Mouse (Mus musculus) lung, postnatal 0 days (tissue): Measurements from ENCODE around the gene Neurod2. TPM values are rescaled to one million over a fixed set of nuclear protein-coding genes. Genes with fewer than 3 reads are reported as not detected.

Experiments
- ATAC-seq: fragments of 200-750 bp; cut with Nextera tagmentation; 2 replicates; pipeline ENCODE4 v1.8.0; 2017; ENCODE audit warnings: moderate library complexity
- DNase-seq: peaks from one replicate; pipeline ENCODE4 v3.0.0-alpha.2; 2016; ENCODE audit warnings: low spot score
- H3K27ac ChIP-seq: fragments of 300-500 bp; sonication (generic); 2 replicates; pipeline ENCODE4 v1.5.1; 2014; ENCODE audit warnings: antibody characterized with exemption, mild to moderate bottlenecking, low read length, mixed read lengths
- H3K27me3 ChIP-seq: fragments of 300-500 bp; sonication (generic); replicated peaks from 2 replicates; pipeline ENCODE4 v1.6.1; 2014; ENCODE audit warnings: low read length, mixed read lengths; ENCODE audit not compliant: insufficient read depth
- H3K36me3 ChIP-seq: fragments of 300-500 bp; sonication (generic); 2 replicates; pipeline ENCODE4 v1.6.1; 2014; ENCODE audit warnings: low read length, mixed read lengths; ENCODE audit not compliant: insufficient read depth
- H3K4me1 ChIP-seq: fragments of 300-500 bp; sonication (generic); 2 replicates; pipeline ENCODE4 v1.6.1; 2014; ENCODE audit warnings: antibody characterized with exemption, low read depth, low read length, mixed read lengths; ENCODE audit not compliant: insufficient read depth
- H3K4me2 ChIP-seq: fragments of 300-500 bp; sonication (generic); replicated peaks from 2 replicates; pipeline ENCODE4 v1.6.1; 2014; ENCODE audit warnings: low read depth, mild to moderate bottlenecking, low read length, moderate library complexity, mixed read lengths
- H3K4me3 ChIP-seq: fragments of 300-500 bp; sonication (generic); 2 replicates; pipeline ENCODE4 v1.5.1; 2014; ENCODE audit warnings: low read depth, low read length
- H3K9ac ChIP-seq: fragments of 300-500 bp; sonication (generic); replicated peaks from 2 replicates; pipeline ENCODE4 v1.6.1; 2014; ENCODE audit warnings: low read depth, mild to moderate bottlenecking
- H3K9me3 ChIP-seq: fragments of 300-500 bp; sonication (generic); 2 replicates; pipeline ENCODE4 v1.6.1; 2016; ENCODE audit warnings: low read length, mixed read lengths
- CTCF ChIP-seq: IDR thresholded peaks from 2 replicates; pipeline ENCODE4 v1.5.1; 2016; ENCODE audit warnings: antibody characterized with exemption, mild to moderate bottlenecking
- EP300 ChIP-seq: IDR thresholded peaks from 2 replicates; pipeline ENCODE4 v1.6.1; 2016; ENCODE audit warnings: antibody characterized with exemption, mild to moderate bottlenecking, control low read depth
- WGBS: fragments of 180-500 bp; shearing (Covaris S2); extraction: QIAGEN DNeasy Blood & Tissue Kit; methylation state at CpG from one replicate; pipeline ENCODE4 v1.1.7; 2014; 5-methylcytosine and 5-hydroxymethylcytosine counted together
- polyA plus RNA-seq: library from polyadenylated mRNA; unstranded; fragments of >200 nt; fragmentation: Nextera tagmentation; extraction: Ambion mirVana; gene quantifications from 2 replicates; pipeline ENCODE4 v1.2.1, GENCODE M21; 2015

Gene Neurod2
- polyA plus RNA-seq, 1 experiment from 2014 or later = not detected

DNA sequence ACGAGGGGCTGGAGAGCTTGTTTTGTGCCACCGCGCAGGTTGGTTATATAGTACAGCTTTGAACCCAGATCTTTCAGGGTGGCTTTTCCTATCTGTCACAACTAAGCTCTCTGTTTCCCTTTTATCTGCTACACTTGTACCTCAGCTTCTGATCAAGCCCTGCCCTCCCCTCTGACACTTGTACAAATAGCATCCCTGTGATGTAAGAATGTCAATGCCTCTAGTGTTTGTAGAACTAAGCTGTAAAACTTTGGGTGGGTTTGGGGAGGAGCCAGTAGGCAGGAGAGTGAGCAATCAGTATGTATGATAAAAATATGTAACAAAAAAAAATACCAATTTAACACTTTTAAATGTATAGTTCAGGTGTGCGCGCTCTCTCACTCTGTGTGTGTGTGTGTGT is 35.0 kb upstream of the Neurod2 start:
- Histone ChIP-seq H3K4me1 (peaks cover 27% of the 10 kb centered on the region), H3K36me3 (no peaks in the 10 kb centered on the region), H3K9me3 (no peaks in the 10 kb centered on the region), H3K27me3 (no peaks in the 10 kb centered on the region), H3K27ac (peak overlapping the region; percentile 84), H3K4me2 (0 out of 2 replicates have a peak overlapping the region, but pooled peaks have one; percentile 14), H3K4me3 (no peak overlapping the region), H3K9ac (no peak overlapping the region)
- ATAC-seq = peak; percentile 68
- peak; percentile 66 for DNase-seq
- 68% methylated on average over 5 of the region's 5 CpGs for WGBS
- TF ChIP-seq CTCF = no peak
- 0 out of 2 replicates have a peak, but pooled peaks have one; percentile 19 for TF ChIP-seq EP300

DNA sequence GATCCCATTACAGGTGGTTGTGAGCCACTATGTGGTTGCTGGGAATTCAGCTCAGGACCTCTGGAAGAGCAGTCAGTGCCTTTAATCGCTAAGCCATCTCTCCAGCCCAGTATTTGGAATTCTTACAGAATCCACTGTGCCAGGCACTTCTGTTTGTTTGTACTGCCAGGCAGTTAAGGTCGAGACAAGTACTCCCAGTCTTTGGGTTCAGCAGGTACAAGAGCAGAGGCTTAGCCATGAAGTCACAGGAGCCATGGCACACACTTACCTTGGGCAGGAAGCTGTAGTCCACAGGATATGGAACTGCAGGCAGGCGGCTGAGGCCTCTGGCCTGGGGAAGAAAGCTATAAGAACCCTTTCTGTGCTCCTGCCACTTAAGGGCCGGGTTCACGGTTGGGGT is 34.4 kb upstream of the Neurod2 start:
- 50% methylated on average over 5 of the region's 5 CpGs for WGBS
- H3K9ac ChIP-seq = no peak overlapping the region
- ATAC-seq = peak; percentile 88
- H3K4me3 ChIP-seq = no peak overlapping the region
- no peaks in the 10 kb centered on the region for H3K36me3 ChIP-seq
- peaks cover 33% of the 10 kb centered on the region for H3K4me1 ChIP-seq
- no peak for TF ChIP-seq CTCF
- 0 out of 2 replicates have a peak, but pooled peaks have one; percentile 43 for TF ChIP-seq EP300
- H3K9me3 ChIP-seq = no peaks in the 10 kb centered on the region
- 0 out of 2 replicates have a peak overlapping the region, but pooled peaks have one; percentile 14 for H3K4me2 ChIP-seq
- DNase-seq = peak; percentile 78
- H3K27me3 ChIP-seq = no peaks in the 10 kb centered on the region
- H3K27ac ChIP-seq = peak overlapping the region; percentile 84

- Histone ChIP-seq H3K4me1 (peaks cover 44% of the 10 kb centered on the region), H3K4me3 (no peak overlapping the region), H3K4me2 (peak overlapping the region; percentile 14), H3K27ac (peak overlapping the region; percentile 76), H3K9ac (no peak overlapping the region), H3K27me3 (no peaks in the 10 kb centered on the region), H3K36me3 (no peaks in the 10 kb centered on the region), H3K9me3 (no peaks in the 10 kb centered on the region)
- TF ChIP-seq EP300 (no peak), CTCF (no peak)
- ATAC-seq (no peak), DNase-seq (peak; percentile 50)
- WGBS = 65% methylated on average over 9 of the region's 9 CpGs
These were observed 31.5 kb upstream of the Neurod2 start for GRCm38 (mm10) chr11:98360866-98361521.

DNA sequence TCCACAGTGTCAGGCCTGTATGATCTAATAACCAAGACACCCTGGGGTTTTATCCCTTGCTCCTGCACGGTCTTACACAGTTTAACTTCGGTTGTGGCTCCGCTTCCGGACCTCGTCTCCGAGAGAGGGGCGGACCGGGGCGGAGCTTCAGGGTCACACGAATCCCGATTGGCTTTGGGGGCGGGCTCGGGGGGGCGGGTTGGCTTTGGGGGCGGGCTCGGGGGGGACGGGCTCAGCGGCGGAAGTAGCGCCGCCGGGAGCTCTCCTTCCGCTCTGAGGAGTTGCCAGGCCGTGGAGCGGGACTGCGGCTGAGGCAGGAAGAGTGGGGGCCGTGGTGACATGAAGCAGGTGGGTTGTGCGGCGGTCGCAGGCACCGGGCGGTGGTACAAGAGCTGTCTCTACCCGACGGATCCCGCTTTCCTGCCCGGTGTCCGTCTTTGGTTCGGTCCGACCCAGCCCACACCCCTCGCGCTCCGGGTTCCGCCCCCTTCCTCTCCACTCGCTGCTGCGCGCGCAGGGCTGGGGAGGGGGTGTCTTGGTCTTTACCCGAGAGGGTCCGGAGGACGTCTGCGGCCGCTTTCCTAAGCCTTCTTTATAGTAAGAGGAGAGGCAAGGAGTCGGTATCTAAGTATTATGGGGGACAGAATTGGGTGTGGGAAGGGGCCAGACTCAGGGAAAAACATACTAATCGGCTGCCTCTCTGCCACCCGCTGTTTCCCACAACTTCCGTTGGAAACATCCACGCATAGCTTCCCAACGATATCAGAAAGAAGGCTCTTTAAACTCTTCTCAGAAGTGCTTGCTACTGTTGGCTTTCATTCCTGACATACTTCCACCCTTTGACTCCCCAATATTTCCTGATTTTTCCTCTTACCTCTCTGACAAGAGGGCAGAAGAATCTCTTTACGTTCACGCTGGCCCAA is 29.0 kb upstream of the Neurod2 start, which contains the start of gene Stard3:
Gene Stard3, plus strand, starts transcription at position 208 of the 923 bp plus-strand sequence.
- H3K27ac ChIP-seq = peak within 1 kb of the TSS; percentile 97
- H3K4me1 ChIP-seq = peaks cover 44% of the 10 kb centered on the region
- H3K9me3 ChIP-seq = no peaks in the 10 kb centered on the region
- H3K9ac ChIP-seq = peak within 1 kb of the TSS; percentile 74
- H3K4me2 ChIP-seq = peak within 1 kb of the TSS; percentile 59
- no peaks in the 10 kb centered on the region for H3K36me3 ChIP-seq
- DNase-seq (peak; percentile 96), ATAC-seq (peak; percentile 90)
- under 1% methylated on average over 49 of the region's 60 CpGs for WGBS
- peak; percentile 41 for TF ChIP-seq EP300
- TF ChIP-seq CTCF = no peak
- peak within 1 kb of the TSS; percentile 85 for H3K4me3 ChIP-seq
- no peaks in the 10 kb centered on the region for H3K27me3 ChIP-seq

DNA sequence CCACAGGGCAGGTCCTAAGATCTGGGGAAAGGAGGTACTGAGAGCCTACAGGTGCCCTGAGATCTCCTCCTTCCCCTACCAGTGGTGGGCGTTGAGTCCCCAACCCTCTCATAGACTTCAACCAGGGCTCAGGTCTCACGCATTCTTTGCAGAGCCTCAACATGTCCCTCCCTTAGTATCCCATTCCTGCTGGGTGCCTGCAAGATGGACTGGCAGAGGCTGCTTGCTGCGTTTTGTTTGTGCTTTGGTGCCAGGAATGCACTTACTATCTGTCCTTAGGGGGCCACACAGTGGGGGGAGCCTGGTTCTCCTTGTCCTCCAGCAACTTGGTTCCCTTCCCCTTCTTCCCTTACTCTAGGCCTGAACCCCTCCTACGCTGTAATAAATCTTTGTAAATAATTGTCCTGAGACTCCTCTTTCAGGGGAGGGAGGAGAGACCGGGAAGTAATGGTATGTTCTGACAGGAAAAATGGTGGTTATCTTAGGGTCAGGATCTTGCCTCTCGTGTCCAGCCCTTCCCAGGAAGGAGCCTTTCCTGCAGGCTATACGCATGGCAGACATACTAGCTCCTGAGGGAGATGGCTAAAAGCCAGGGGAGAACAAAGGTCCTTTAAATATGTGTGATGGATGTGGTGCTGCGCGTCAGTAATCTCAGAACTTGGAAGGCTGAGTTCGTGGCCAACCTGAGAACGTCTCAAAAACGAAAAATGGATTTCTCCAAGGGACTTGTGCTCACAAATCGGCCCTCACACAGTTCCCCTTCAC is 28.1 kb upstream of the Neurod2 start:
- Histone ChIP-seq H3K4me2 (peak overlapping the region; percentile 59), H3K36me3 (no peaks in the 10 kb centered on the region), H3K4me1 (peaks cover 39% of the 10 kb centered on the region), H3K27ac (peak overlapping the region; percentile 97), H3K27me3 (no peaks in the 10 kb centered on the region), H3K9me3 (no peaks in the 10 kb centered on the region), H3K4me3 (peak overlapping the region; percentile 85), H3K9ac (peak overlapping the region; percentile 74; the same call in 1 of the 2 replicates)
- peak; percentile 57 for ATAC-seq
- no peak for TF ChIP-seq CTCF
- peak; percentile 75 for TF ChIP-seq EP300
- peak; percentile 78 for DNase-seq
- WGBS = 3% methylated on average over 13 of the region's 13 CpGs
